Mouse (Mus musculus): ENCODE measurements around the gene Bfar. TPM values are rescaled to one million over a fixed set of nuclear protein-coding genes. Genes with fewer than 3 reads are reported as not detected.
A peak's percentile ranks its signal among the peaks of the same experiment; 100 is the strongest.
"Not testable (repeated sequence)": the region's sequence is repeated elsewhere in the genome, so short reads cannot be mapped to it uniquely, and the experiment has no call there.

Gene Bfar
- polyA plus RNA-seq (2015; fragmentation: Nextera tagmentation; extraction: Ambion mirVana) = 54.9 and 56.4 TPM in 2 replicates

- ATAC-seq (replicated peaks) = peak; percentile 93
- WGBS = 0% methylated on average over 54 of the region's 54 CpGs
Observed at GRCm38 (mm10) chr16:13671685-13672385, at the start of gene Bfar, which contains the start of gene 3110001I22Rik. Gene Bfar, plus strand, starts transcription at chr16:13671858. Gene 3110001I22Rik, plus strand, starts transcription at chr16:13671929.

GRCm38 (mm10) chr16:13628345-13628744 lies 43.3 kb upstream of the Bfar start:
- WGBS = 45% methylated on average over 5 of the region's 5 CpGs
- H3K4me3 ChIP-seq = no peak overlapping the region
- no peak for ATAC-seq (replicated peaks)
- H3K4me1 ChIP-seq = no peaks in the 10 kb centered on the region
- H3K9ac ChIP-seq = no peak overlapping the region
- no peak overlapping the region for H3K27ac ChIP-seq
- H3K27me3 ChIP-seq (replicated peaks) = no peaks in the 10 kb centered on the region
- H3K36me3 ChIP-seq (replicated peaks) = no peaks in the 10 kb centered on the region; the same call in 1 of the 2 replicates
- no peaks in the 10 kb centered on the region for H3K9me3 ChIP-seq
- H3K4me2 ChIP-seq = no peak overlapping the region

More at GRCm38 (mm10) chr16:13671685-13672385, at the start of gene Bfar, which contains the start of gene 3110001I22Rik:
- peaks cover 20% of the 10 kb centered on the region for H3K4me1 ChIP-seq
- H3K9me3 ChIP-seq = no peaks in the 10 kb centered on the region
- H3K4me3 ChIP-seq = peak within 1 kb of the TSS; percentile 95
- no peaks in the 10 kb centered on the region for H3K27me3 ChIP-seq (replicated peaks)
- peaks cover 9% of the 10 kb centered on the region; the same call in 1 of the 2 replicates for H3K36me3 ChIP-seq (replicated peaks)
- H3K9ac ChIP-seq = peak within 1 kb of the TSS; percentile 91
- H3K4me2 ChIP-seq = peak within 1 kb of the TSS; percentile 71
- H3K27ac ChIP-seq = peak within 1 kb of the TSS; percentile 77

- not testable (repeated sequence) for H3K27me3 ChIP-seq (replicated peaks); H3K4me3 ChIP-seq; H3K4me1 ChIP-seq; H3K36me3 ChIP-seq (replicated peaks); H3K27ac ChIP-seq; H3K9ac ChIP-seq; ATAC-seq (replicated peaks); H3K4me2 ChIP-seq; H3K9me3 ChIP-seq
- WGBS = 36% methylated on average over 2 of the region's 2 CpGs
Observed at GRCm38 (mm10) chr16:13638198-13638597, 33.5 kb upstream of the Bfar start.

GRCm38 (mm10) chr16:13639508-13639907 lies 32.1 kb upstream of the Bfar start:
- 88% methylated on average over 5 of the region's 5 CpGs for WGBS

GRCm38 (mm10) chr16:13640064-13640463 lies 31.6 kb upstream of the Bfar start:
- H3K36me3 ChIP-seq (replicated peaks) = no peaks in the 10 kb centered on the region
- WGBS = 75% methylated on average over 7 of the region's 7 CpGs
- H3K27me3 ChIP-seq (replicated peaks) = no peaks in the 10 kb centered on the region
- H3K4me1 ChIP-seq = no peaks in the 10 kb centered on the region
- no peaks in the 10 kb centered on the region for H3K9me3 ChIP-seq
- no peak overlapping the region for H3K9ac ChIP-seq
- no peak overlapping the region for H3K4me2 ChIP-seq
- H3K27ac ChIP-seq = no peak overlapping the region
- ATAC-seq (replicated peaks) = no peak
- no peak overlapping the region for H3K4me3 ChIP-seq

More at GRCm38 (mm10) chr16:13639508-13639907, 32.1 kb upstream of the Bfar start:
- no peaks in the 10 kb centered on the region for H3K27me3 ChIP-seq (replicated peaks)
- H3K36me3 ChIP-seq (replicated peaks) = no peaks in the 10 kb centered on the region; the same call in 1 of the 2 replicates
- no peak for ATAC-seq (replicated peaks)
- no peaks in the 10 kb centered on the region for H3K9me3 ChIP-seq
- H3K4me2 ChIP-seq = no peak overlapping the region
- no peak overlapping the region for H3K9ac ChIP-seq
- no peaks in the 10 kb centered on the region for H3K4me1 ChIP-seq
- no peak overlapping the region for H3K27ac ChIP-seq
- no peak overlapping the region for H3K4me3 ChIP-seq

GRCm38 (mm10) chr16:13644474-13644873 lies 27.2 kb upstream of the Bfar start:
- no peak overlapping the region for H3K27ac ChIP-seq
- H3K4me2 ChIP-seq = no peak overlapping the region
- no peak overlapping the region for H3K9ac ChIP-seq
- H3K4me1 ChIP-seq = no peaks in the 10 kb centered on the region
- H3K36me3 ChIP-seq (replicated peaks) = peaks cover 6% of the 10 kb centered on the region; the same call in 1 of the 2 replicates
- WGBS = 91% methylated on average over 3 of the region's 3 CpGs
- no peaks in the 10 kb centered on the region for H3K27me3 ChIP-seq (replicated peaks)
- ATAC-seq (replicated peaks) = no peak
- no peaks in the 10 kb centered on the region for H3K9me3 ChIP-seq
- H3K4me3 ChIP-seq = no peak overlapping the region

GRCm38 (mm10) chr16:13645930-13646329 lies 25.7 kb upstream of the Bfar start:
- Histone ChIP-seq H3K4me1 (no peaks in the 10 kb centered on the region), H3K9me3 (no peaks in the 10 kb centered on the region), H3K36me3 (replicated peaks) (peaks cover 14% of the 10 kb centered on the region), H3K27me3 (replicated peaks) (no peaks in the 10 kb centered on the region), H3K27ac (no peak overlapping the region), H3K9ac (no peak overlapping the region), H3K4me3 (no peak overlapping the region), H3K4me2 (no peak overlapping the region)
- WGBS = 92% methylated on average over 4 of the region's 4 CpGs
- ATAC-seq (replicated peaks) = no peak

- WGBS = 96% methylated on average over 3 of the region's 3 CpGs
- no peak overlapping the region for H3K4me2 ChIP-seq
- peaks cover 20% of the 10 kb centered on the region for H3K36me3 ChIP-seq (replicated peaks)
- H3K4me3 ChIP-seq = no peak overlapping the region
- H3K27me3 ChIP-seq (replicated peaks) = no peaks in the 10 kb centered on the region
- no peaks in the 10 kb centered on the region for H3K9me3 ChIP-seq
- no peak overlapping the region for H3K9ac ChIP-seq
- no peak for ATAC-seq (replicated peaks)
- H3K4me1 ChIP-seq = no peaks in the 10 kb centered on the region
- H3K27ac ChIP-seq = no peak overlapping the region
Observed at GRCm38 (mm10) chr16:13658886-13659285, 12.8 kb upstream of the Bfar start.

GRCm38 (mm10) chr16:13660736-13661135 lies 10.9 kb upstream of the Bfar start:
- no peaks in the 10 kb centered on the region for H3K9me3 ChIP-seq
- no peak overlapping the region for H3K9ac ChIP-seq
- H3K4me2 ChIP-seq = no peak overlapping the region
- no peak for ATAC-seq (replicated peaks)
- no peak overlapping the region for H3K4me3 ChIP-seq
- no peaks in the 10 kb centered on the region for H3K27me3 ChIP-seq (replicated peaks)
- no peak overlapping the region for H3K27ac ChIP-seq
- 94% methylated on average over 9 of the region's 9 CpGs for WGBS
- H3K4me1 ChIP-seq = no peaks in the 10 kb centered on the region
- H3K36me3 ChIP-seq (replicated peaks) = peaks cover 19% of the 10 kb centered on the region; the same call in 1 of the 2 replicates

- Histone ChIP-seq H3K9me3 (no peaks in the 10 kb centered on the region), H3K9ac (peak within 1 kb of the TSS; percentile 67)
Observed at GRCm38 (mm10) chr16:13667878-13668343, 3.7 kb upstream of the Bfar start, which contains the start of gene Parn. Gene Parn, minus strand, starts transcription at chr16:13668170.

GRCm38 (mm10) chr16:13668402-13669108 lies 3.1 kb upstream of the Bfar start:
- Histone ChIP-seq H3K27me3 (replicated peaks) (no peaks in the 10 kb centered on the region), H3K36me3 (replicated peaks) (peaks cover 7% of the 10 kb centered on the region; the same call in 1 of the 2 replicates), H3K4me2 (peak overlapping the region; percentile 83), H3K4me1 (peaks cover 22% of the 10 kb centered on the region), H3K27ac (peak overlapping the region; percentile 74), H3K9me3 (no peaks in the 10 kb centered on the region), H3K4me3 (peak overlapping the region; percentile 70), H3K9ac (no peak overlapping the region; the same call in 1 of the 2 replicates)
- ATAC-seq (replicated peaks) = 0 out of 2 replicates have a peak, but pooled peaks have one; percentile 4
- WGBS = 81% methylated on average over 10 of the region's 10 CpGs

More at GRCm38 (mm10) chr16:13667878-13668343, 3.7 kb upstream of the Bfar start, which contains the start of gene Parn:
- H3K27me3 ChIP-seq (replicated peaks) = no peaks in the 10 kb centered on the region
- peak within 1 kb of the TSS; percentile 70 for H3K4me3 ChIP-seq
- H3K27ac ChIP-seq = peak within 1 kb of the TSS; percentile 74
- H3K4me2 ChIP-seq = peak within 1 kb of the TSS; percentile 83
- under 1% methylated on average over 35 of the region's 35 CpGs for WGBS
- H3K36me3 ChIP-seq (replicated peaks) = peaks cover 10% of the 10 kb centered on the region; the same call in 1 of the 2 replicates
- peak; percentile 94 for ATAC-seq (replicated peaks)
- peaks cover 16% of the 10 kb centered on the region for H3K4me1 ChIP-seq

GRCm38 (mm10) chr16:13669282-13669681 lies 2.4 kb upstream of the Bfar start:
- Histone ChIP-seq H3K4me2 (no peak overlapping the region), H3K9ac (no peak overlapping the region), H3K27me3 (replicated peaks) (no peaks in the 10 kb centered on the region), H3K9me3 (no peaks in the 10 kb centered on the region), H3K36me3 (replicated peaks) (peaks cover 6% of the 10 kb centered on the region; the same call in 1 of the 2 replicates), H3K4me1 (peaks cover 22% of the 10 kb centered on the region), H3K27ac (no peak overlapping the region), H3K4me3 (no peak overlapping the region)
- 97% methylated on average over 1 of the region's 1 CpGs for WGBS
- no peak for ATAC-seq (replicated peaks)
